Mouse (Mus musculus): Measurements from ENCODE around the gene Defb41. TPM values are rescaled to one million over a fixed set of nuclear protein-coding genes. Genes with fewer than 3 reads are reported as not detected.
"Not testable (repeated sequence)": the region's sequence is repeated elsewhere in the genome, so short reads cannot be mapped to it uniquely, and the experiment has no call there.

The Defb41 gene
- not detected in 2 replicates for polyA plus RNA-seq (2011; ENCODE audit: insufficient read length, low read depth, missing spikeins)

DNA sequence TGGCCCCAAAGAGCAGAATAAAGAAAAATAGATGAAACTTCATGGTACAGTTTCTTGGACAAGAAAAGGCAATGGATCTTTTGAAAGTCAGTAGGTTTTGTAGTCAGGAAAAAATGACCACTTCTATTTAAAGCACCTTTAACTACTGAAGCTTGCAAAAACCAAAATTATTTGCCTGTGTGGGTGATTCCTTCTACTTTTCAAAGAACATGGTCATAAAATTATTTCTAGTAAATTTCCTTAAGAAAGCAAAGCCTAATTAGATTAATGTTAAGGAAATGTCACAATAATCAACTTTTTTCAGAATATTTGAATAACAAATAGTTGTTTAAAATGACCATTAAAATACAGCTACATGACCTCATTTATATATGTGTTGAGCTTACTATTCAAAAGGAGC, at the start of gene Defb41:
Gene Defb41 (minus strand): TSS at position 101 of the 400 bp plus-strand sequence.
- no peaks in the 10 kb centered on the region for H3K4me1 ChIP-seq (ENCODE audit: control insufficient read depth, insufficient read depth, low read length)
- H3K27ac ChIP-seq (ENCODE audit: insufficient read depth, low read length): no peak within 1 kb of the TSS
- TF ChIP-seq POLR2A (IDR thresholded peaks at IDR 0.05; ENCODE audit: low read depth, low read length) (no peak), CTCF (IDR thresholded peaks at IDR 0.05; ENCODE audit: borderline replicate concordance, insufficient read depth, low read length) (no peak)
- H3K4me3 ChIP-seq (ENCODE audit: insufficient read depth, low read length): no peak within 1 kb of the TSS

DNA sequence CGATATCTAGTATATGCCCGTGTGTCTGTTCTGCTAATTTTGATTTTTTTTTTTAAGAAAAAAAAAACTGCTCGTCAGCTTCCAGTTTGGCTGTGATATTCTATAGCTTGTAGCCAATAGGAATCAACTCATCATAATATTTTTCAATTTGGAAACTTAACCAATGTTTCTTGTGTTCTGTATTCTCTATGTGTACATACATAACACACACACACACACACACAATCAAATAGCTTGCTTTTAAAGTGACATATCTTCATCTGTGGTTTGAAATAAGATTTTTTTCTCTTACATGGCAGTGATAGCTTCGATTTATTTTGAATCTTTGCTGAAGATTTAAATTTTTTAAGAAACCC, 43.5 kb upstream of the Defb41 start:
- Histone ChIP-seq H3K27ac (ENCODE audit: insufficient read depth, low read length) (no peak overlapping the region), H3K4me3 (ENCODE audit: insufficient read depth, low read length) (no peak overlapping the region), H3K4me1 (ENCODE audit: control insufficient read depth, insufficient read depth, low read length) (no peaks in the 10 kb centered on the region)
- no peak for TF ChIP-seq CTCF (IDR thresholded peaks at IDR 0.05; ENCODE audit: borderline replicate concordance, insufficient read depth, low read length)
- TF ChIP-seq POLR2A (IDR thresholded peaks at IDR 0.05; ENCODE audit: low read depth, low read length): no peak

DNA sequence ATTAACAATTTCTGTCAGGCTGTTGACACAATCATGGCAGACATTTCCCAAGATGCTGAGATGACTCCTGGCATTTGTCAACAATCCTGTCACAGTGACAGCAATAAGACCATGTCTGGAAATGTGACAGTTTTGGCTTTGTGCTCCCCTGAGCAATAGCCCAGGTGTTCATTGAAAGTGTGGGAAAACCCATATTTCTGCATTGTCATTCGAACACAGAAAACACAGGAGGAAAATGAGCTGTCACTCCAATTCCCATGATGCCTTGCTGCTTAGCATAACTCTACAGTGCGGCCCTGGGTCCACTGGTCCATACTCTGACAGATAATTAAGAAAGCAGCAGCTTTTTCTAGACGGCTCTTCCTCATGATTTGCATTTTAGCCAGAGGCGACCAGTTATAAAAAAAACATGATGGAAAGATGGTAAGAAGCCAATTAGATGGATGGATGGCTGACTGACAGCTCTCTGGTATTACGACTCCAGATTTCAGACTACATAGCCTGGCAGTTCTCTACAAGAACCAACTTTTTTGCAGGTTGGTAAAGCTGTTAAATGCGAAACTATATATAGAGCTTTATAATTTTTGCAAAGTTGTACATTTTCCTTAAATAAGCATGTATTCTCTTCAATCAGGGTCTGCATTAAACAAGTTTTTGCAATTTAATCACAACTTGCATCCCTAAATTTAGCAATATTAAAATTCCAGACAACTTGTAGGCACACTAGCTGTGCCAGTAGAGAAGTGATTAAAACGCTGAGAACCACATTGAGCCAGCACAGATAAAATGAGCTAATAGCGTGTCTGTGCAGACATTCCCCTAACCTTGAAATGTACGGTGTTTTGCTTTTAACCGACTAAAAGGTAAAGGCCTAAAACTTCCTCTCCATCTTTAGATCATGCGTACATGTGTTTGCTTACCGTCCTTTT, 42.9 kb upstream of the Defb41 start:
- Histone ChIP-seq H3K27ac (ENCODE audit: insufficient read depth, low read length) (no peak overlapping the region), H3K4me1 (ENCODE audit: control insufficient read depth, insufficient read depth, low read length) (no peaks in the 10 kb centered on the region), H3K4me3 (ENCODE audit: insufficient read depth, low read length) (no peak overlapping the region)
- TF ChIP-seq POLR2A (IDR thresholded peaks at IDR 0.05; ENCODE audit: low read depth, low read length) (no peak), CTCF (IDR thresholded peaks at IDR 0.05; ENCODE audit: borderline replicate concordance, insufficient read depth, low read length) (no peak)

DNA sequence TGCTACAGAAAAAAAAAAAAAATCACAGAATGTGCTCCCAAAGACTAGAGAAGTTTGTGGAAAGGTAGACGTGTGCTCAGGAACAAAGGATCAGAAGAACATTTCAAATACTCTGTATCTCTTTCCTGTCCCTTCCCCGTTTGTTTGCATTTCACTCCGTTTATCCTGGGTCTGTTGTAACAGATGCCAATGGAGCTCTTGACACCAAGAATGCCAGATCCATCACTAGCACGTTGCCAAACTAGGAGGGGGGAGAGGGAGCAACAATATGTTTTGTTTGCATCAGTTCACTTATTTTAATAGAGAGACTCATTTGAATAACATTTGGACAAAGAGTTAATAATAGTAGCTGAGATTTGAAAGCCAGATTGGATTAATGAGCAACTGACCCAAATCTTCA, 27.6 kb upstream of the Defb41 start:
- TF ChIP-seq CTCF (IDR thresholded peaks at IDR 0.05; ENCODE audit: borderline replicate concordance, insufficient read depth, low read length): no peak
- no peak for TF ChIP-seq POLR2A (IDR thresholded peaks at IDR 0.05; ENCODE audit: low read depth, low read length)
- H3K4me1 ChIP-seq (ENCODE audit: control insufficient read depth, insufficient read depth, low read length): no peaks in the 10 kb centered on the region
- H3K27ac ChIP-seq (ENCODE audit: insufficient read depth, low read length): no peak overlapping the region
- no peak overlapping the region for H3K4me3 ChIP-seq (ENCODE audit: insufficient read depth, low read length)

DNA sequence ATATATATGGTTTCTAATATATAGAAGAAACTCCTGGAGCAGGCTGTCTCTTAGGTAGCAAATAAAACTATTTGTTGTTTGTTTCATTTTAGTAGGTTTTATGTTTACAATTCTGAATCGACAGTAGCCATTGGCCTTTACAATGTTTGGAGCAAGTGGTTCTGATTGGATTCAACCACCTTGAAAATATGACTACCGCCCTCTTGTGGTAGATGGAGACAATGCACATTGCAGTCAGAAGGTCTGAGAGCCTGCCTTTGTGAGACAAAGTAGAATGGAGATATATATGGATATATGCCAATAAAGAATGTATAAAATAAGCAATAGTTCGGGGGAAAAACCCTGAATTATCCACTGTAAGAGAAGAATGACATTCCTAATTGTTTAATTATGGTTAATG, 23.9 kb upstream of the Defb41 start:
- TF ChIP-seq CTCF (IDR thresholded peaks at IDR 0.05; ENCODE audit: borderline replicate concordance, insufficient read depth, low read length) (no peak), POLR2A (IDR thresholded peaks at IDR 0.05; ENCODE audit: low read depth, low read length) (no peak)
- Histone ChIP-seq H3K4me3 (ENCODE audit: insufficient read depth, low read length) (no peak overlapping the region), H3K4me1 (ENCODE audit: control insufficient read depth, insufficient read depth, low read length) (no peaks in the 10 kb centered on the region), H3K27ac (ENCODE audit: insufficient read depth, low read length) (no peak overlapping the region)

DNA sequence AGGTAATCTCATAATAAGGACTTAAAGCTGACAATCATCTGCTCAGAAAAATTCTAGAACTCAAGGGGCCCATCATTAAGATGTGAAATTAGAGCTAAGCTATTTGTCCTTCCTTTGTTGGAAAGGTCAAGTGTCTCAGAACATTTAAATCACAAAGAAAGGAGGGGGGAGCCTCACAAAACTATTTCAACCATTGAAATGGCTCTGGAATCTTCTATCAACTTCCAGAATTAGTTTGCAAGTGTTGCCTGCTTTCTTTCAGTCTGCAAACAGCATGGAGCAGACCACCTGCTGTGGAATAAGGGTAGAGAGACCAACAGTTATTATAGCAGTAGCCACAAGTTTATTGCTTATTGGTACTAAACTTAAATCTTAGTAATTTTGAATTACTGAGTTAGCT, 22.4 kb upstream of the Defb41 start:
- Histone ChIP-seq H3K27ac (ENCODE audit: insufficient read depth, low read length) (no peak overlapping the region), H3K4me3 (ENCODE audit: insufficient read depth, low read length) (no peak overlapping the region), H3K4me1 (ENCODE audit: control insufficient read depth, insufficient read depth, low read length) (no peaks in the 10 kb centered on the region)
- TF ChIP-seq POLR2A (IDR thresholded peaks at IDR 0.05; ENCODE audit: low read depth, low read length): no peak
- TF ChIP-seq CTCF (IDR thresholded peaks at IDR 0.05; ENCODE audit: borderline replicate concordance, insufficient read depth, low read length): no peak

DNA sequence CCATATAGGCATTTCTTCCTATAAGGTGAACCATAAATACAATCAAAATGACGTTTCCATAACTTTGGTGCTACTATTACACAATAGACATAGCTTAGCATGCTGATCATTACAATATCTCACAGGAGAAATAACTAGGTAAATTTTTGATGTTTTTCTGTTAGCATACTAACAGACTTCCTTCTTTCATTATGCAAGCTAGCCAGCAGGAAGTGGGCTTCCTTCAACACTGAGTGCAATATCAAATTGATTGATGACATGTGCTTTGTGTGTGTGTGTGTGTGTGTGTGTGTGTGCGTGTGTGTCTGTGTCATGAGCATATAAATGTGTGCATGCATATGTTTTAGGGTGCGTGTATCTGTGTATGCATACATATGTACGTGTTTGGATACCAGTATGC, 6.2 kb upstream of the Defb41 start:
- H3K4me1 ChIP-seq (ENCODE audit: control insufficient read depth, insufficient read depth, low read length): no peaks in the 10 kb centered on the region
- no peak for TF ChIP-seq POLR2A (IDR thresholded peaks at IDR 0.05; ENCODE audit: low read depth, low read length)
- no peak for TF ChIP-seq CTCF (IDR thresholded peaks at IDR 0.05; ENCODE audit: borderline replicate concordance, insufficient read depth, low read length)

DNA sequence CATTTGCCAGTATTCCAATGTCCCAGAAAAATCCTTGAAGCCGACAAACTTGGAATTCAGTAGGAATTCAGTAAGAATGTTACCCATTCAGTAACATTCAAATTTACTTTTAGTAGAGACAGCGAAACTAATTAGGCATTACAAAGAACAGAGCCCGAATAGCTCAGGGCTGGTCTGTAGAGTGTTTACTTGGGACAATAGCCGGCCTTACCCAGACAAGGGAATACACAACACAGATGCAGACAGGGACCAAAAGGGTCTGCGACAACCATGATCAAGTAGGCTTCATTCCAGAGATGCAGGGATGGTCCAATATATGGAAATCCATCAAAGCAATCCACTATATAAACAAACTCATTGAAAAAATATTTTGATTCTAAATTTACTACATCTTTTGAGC, 3.9 kb upstream of the Defb41 start:
- TF ChIP-seq CTCF (IDR thresholded peaks at IDR 0.05; ENCODE audit: borderline replicate concordance, insufficient read depth, low read length): no peak
- TF ChIP-seq POLR2A (IDR thresholded peaks at IDR 0.05; ENCODE audit: low read depth, low read length): no peak
- H3K4me1 ChIP-seq (ENCODE audit: control insufficient read depth, insufficient read depth, low read length): no peaks in the 10 kb centered on the region
- no peak overlapping the region for H3K4me3 ChIP-seq (ENCODE audit: insufficient read depth, low read length)
- H3K27ac ChIP-seq (ENCODE audit: insufficient read depth, low read length): no peak overlapping the region

More for the DNA sequence above, 6.2 kb upstream of the Defb41 start:
- Histone ChIP-seq H3K27ac (ENCODE audit: insufficient read depth, low read length) (no peak overlapping the region), H3K4me3 (ENCODE audit: insufficient read depth, low read length) (no peak overlapping the region)

DNA sequence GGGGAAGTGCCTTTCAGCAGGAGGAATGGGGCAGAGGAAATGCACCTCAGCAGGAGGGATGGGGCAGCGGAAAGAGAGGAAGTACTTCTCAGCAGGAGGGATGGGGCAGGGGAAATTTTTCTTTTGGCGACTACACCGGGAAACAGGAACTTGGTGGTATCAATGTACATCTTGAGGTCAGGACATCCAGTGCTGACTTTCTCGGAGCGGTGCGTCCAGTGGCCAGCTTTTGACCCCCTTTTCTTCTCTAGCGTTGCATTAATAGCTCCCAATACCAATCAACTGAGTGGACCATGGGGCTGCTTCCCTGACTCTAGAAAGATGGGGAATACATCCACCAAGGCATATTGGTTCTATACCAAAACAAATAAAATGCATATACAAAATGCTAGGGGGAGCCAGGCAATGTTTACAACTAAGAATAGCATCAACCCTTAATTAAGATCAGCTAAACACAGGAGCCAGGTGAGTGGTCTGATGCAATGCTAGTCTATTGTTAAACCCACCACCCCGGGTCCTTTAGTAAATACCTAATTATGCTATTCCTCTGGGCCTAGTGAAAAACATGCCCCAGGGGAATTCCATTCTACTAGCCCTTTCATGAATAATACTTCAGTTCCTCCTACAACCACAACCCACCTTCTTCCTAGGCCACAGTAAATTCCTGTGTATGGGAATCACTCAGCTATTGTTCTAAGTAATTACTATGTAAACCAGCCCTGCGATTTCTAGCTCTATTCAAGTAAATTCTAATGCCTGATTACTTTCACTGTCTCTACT, 18.9 kb downstream of the Defb41 start:
- not testable (repeated sequence) for H3K4me1 ChIP-seq (ENCODE audit: control insufficient read depth, insufficient read depth, low read length); H3K4me3 ChIP-seq (ENCODE audit: insufficient read depth, low read length); H3K27ac ChIP-seq (ENCODE audit: insufficient read depth, low read length)

DNA sequence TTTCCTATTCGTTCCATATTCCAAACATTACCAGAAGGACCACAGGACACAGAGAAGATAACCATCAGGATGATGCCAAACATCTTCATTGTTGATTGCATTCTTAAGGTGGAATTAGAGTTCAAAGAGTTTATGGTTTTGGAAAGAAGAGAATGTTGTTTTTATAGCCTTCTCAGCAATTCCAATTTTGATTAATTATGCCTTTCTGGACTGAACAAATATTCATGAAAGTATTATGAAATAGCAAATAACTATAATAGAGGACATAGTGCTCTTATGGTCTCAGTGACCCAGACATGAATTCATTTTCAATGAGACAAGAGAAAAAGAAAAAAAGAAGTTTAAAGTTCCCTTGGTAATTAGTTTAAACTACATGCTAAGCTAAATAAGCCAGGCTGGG, 27.6 kb downstream of the Defb41 start, which contains the start of gene Defb18:
Gene Defb18 (minus strand): TSS at position 101 of the 400 bp plus-strand sequence.
- Histone ChIP-seq H3K4me1 (ENCODE audit: control insufficient read depth, insufficient read depth, low read length) (no peaks in the 10 kb centered on the region), H3K4me3 (ENCODE audit: insufficient read depth, low read length) (no peak within 1 kb of the TSS), H3K27ac (ENCODE audit: insufficient read depth, low read length) (no peak within 1 kb of the TSS)
- TF ChIP-seq POLR2A (IDR thresholded peaks at IDR 0.05; ENCODE audit: low read depth, low read length): no peak
- TF ChIP-seq CTCF (IDR thresholded peaks at IDR 0.05; ENCODE audit: borderline replicate concordance, insufficient read depth, low read length): no peak
